Mouse (Mus musculus): ENCODE results near the gene Pafah1b3.

Pafah1b3 gene

DNA sequence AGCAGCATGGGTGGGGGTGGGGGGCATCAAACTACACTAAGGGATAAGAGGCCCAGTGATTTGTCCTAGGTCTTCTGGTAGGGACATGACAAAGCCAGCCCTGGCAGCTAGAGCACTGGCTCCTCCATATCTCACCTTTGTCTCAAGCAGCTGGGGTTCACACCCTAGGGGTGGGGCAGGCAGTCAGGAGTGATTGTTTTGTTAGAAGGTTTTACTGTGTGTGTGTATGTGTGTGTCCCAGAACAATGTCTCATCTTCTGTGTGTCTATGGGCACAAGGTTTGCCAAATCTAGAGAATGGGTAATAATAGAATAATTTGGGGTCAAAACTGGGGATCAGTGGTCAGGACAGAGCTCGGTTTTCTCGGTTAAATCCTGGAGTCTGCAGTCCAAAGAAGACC, 7.7 kb upstream of the Pafah1b3 start:
- no peak for DNase-seq

DNA sequence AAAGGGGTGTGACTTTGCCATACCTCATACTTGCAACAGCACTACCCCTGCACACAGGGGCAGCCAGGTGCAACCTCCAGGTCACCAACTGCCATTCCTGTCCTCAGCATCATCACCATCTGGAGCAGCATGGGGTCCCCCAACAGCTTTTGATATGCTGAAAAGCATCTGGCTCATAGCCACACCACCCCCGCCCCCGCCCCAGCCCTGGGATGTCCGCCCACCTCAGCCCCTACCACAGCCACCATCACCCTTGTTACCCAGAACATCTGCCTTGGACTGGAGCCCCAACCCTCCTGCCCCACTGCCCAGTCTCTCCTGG, 5.9 kb upstream of the Pafah1b3 start:
- no peak for DNase-seq

- no peak for DNase-seq
These were observed 5.4 kb upstream of the Pafah1b3 start for GRCm38 (mm10) chr7:25303003-25303684.

DNA sequence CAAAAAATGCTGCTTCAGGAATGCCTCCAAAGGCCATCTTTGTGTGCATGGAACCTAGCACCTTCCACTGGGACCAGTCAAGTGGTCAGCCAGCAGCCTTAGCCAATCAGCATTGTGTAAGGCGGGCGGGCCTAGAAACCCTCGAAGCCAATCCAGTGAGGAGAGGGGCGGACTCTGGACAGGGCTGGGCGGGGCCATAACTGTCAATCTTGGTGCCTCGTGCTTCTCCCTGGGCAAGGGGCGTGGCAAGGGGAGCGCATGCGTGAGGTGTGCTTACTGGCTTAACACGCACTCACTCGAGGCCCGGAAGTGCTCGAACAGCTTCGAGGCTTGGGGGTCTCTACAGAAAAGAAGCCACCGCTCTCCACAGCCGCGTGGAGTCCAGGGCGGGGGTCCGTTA, 3.3 kb upstream of the Pafah1b3 start, which contains the start of gene Prr19:
Gene Prr19, plus strand, starts transcription at position 349 of the 400 bp plus-strand sequence.
- DNase-seq: no peak

DNA sequence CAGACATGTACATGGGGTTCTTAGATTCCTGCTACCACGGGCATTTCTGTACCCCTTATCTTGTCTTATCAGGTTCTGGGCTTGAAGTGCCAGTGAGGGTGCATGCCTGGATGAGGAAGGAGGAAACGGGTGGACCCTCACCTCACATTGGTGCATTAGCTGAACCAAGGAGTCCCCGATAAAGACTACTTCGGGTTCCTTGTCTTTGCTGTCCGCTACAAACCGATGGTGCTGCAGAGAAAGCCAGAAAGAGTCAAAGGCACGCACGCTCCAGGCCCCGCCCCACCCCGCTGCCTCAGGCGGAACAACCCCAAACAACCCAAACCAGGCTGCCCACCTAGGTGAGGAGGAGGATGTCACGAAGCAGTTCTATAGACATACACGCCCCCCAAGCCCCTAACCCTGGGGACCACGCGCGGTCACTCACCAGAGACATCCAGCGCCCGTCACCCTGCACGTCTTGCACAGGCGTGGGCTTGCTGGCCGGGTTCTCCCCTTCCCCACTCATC, 787 bp downstream of the Pafah1b3 start:
- no peak for DNase-seq

- peak; percentile 4 for DNase-seq
These were observed 2.6 kb downstream of the Pafah1b3 start for GRCm38 (mm10) chr7:25294960-25295722.

DNA sequence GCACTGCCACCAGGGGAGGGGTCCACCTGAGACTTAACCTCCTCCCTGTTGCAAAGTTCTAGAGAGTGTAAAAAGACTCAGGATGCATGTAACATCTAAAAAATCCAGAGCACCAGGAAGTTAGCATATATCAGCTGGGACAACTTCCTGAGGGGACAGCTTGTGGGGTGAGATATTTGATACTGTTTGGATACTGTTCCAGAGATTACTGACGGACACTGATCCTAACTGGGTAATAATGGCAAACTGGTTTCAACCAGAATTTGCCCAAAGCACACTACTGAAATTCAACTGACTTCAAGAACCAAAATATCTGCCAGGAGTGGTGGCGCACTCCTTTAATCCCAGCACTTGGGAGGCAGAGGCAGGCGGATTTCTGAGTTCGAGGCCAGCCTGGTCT, 3.3 kb downstream of the Pafah1b3 start:
- DNase-seq: no peak

GRCm38 (mm10) chr7:25293191-25293739, 4.5 kb downstream of the Pafah1b3 start:
- no peak for DNase-seq

DNA sequence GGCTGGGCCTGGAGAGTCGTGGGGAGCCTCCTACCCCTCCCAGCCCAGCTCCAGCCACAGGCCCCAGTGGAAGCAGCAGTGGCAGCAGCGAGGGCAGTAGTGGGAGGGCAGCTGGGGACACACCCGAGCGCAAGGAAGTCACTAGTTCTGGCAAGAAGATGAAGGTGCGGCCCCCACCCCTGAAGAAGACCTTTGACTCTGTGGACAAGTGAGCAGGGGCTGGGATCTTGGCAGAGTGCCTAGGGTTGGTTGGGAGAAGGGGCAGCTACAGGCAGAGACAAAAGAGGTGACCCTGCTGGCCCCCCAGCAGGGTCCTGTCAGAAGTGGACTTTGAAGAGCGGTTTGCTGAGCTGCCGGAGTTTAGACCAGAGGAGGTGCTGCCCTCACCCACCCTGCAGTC, 5.7 kb downstream of the Pafah1b3 start:
- DNase-seq: peak; percentile 15

DNA sequence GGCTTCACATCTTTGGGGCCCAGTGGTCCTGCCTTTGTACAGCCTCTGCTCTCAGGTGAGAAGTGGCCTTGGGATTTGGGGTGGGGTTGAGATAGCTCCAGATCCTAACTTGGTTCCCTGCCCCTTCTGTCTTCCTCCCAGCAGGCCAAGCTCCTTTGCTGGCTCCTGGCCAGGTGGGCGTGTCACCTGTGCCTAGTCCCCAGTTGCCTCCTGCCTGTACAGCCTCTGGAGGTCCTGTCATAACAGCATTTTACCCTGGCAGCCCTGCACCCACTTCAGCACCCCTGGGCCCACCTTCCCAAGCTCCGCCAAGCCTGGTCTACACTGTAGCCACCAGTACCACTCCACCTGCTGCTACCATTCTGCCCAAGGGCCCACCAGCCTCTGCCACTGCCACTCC, 6.9 kb downstream of the Pafah1b3 start:
- DNase-seq: peak; percentile 67

- no peak for DNase-seq
These were observed 7.3 kb downstream of the Pafah1b3 start for GRCm38 (mm10) chr7:25290463-25290862.

GRCm38 (mm10) chr7:25289925-25290324, 7.9 kb downstream of the Pafah1b3 start:
- no peak for DNase-seq

DNA sequence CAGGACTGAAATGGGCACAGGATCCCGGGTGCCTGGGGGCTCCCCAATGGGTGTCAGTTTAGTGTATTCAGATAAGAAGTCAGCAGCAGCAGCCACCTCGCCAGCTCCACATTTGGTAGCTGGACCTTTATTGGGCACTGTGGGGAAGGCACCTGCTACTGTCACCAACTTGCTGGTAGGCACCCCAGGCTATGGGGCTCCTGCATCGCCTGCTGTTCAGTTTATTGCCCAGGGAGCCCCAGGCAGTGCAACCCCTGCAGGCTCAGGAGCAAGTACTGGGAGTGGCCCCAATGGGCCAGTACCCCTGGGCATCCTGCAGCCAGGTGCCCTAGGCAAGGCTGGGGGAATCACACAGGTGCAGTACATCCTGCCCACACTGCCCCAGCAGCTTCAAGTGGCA, 9.1 kb downstream of the Pafah1b3 start:
- no peak for DNase-seq

DNA sequence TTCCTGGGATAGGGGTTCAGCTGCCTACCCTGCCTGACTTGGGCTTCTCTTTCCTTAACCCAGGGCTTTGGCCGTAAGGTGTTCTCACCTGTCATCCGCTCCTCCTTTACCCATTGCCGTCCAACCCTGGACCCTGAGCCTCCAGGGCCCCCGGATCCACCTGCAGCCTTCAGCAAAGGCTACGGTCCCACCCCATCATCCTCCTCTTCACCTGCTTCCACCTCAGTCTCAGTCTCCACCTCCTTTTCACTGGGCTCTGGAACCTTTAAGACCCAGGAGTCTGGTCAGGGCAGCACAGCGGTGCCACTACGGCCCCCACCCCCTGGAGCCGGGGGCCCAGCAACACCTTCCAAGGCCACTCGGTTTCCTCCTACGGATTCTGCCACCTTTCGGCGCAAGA, 9.8 kb downstream of the Pafah1b3 start:
- DNase-seq: peak; percentile 3

DNA sequence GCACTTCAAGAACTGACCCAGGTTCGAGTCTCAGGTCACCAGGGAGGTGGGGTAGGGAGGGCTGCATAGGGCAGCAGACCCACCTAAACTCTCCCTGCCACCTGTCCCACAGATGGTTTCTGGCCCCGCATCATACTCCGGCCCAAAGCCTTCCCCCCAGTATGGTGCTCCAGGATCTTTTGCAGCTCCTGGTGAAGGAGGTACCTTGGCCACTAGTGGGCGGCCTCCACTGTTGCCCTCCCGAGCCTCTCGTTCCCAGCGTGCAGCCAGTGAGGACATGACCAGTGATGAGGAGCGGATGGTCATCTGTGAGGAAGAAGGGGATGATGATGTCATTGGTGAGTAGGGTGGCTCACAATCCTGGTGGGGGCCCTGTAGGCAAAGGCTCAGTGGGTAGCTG, 10.8 kb downstream of the Pafah1b3 start:
- DNase-seq: no peak

DNA sequence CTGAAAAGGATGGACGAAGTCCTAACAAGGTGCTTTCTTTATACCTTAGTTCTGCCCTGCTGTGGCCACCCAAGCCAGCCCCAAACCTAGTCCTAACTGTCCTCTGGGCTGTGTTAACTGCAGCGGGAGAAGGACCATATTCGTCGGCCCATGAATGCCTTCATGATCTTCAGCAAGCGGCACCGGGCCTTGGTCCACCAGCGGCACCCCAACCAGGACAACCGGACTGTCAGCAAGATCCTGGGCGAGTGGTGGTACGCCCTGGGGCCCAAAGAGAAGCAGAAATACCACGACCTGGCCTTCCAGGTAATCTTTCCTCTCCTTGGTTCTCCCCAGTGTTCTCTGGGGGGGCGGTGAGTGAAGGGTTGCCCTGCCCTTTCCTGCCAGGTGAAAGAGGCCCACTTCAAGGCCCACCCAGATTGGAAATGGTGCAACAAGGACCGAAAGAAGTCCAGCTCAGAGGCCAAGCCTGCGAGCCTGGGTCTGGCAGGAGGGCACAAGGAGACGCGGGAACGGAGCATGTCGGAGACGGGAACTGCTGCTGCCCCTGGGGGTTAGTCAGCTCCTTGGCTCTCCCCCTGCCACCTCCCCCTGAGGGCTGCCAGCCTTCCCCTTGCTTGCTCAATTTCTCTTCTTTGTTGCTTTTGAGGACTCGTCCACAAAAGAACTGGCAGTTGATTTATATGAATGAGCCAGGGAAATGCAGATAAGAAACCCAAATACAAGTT, 12.1 kb downstream of the Pafah1b3 start:
- peak; percentile 4 for DNase-seq

- DNase-seq: peak; percentile 15
These were observed 13.0 kb downstream of the Pafah1b3 start for GRCm38 (mm10) chr7:25284766-25285165.

DNA sequence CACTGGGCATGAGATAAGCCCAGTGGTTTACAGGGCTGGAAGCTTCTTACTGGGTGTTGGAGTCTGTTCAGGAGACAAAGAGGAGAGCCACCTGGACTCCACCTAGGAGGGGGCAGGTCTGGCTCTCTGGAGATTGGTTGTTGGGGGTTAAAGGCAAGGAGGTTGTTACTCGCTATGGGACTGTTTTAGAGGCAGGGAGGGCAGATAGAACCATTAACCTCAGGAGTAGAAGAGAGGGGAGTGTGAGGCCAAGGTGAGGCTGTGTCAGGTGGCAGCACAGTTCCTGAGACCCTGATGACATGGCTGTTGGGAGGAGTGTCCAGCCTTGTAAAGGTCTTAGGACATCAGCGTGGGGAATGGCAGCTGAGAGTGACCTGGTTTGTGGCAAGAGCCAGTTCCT, 13.6 kb downstream of the Pafah1b3 start:
- peak; percentile 4 for DNase-seq

DNA sequence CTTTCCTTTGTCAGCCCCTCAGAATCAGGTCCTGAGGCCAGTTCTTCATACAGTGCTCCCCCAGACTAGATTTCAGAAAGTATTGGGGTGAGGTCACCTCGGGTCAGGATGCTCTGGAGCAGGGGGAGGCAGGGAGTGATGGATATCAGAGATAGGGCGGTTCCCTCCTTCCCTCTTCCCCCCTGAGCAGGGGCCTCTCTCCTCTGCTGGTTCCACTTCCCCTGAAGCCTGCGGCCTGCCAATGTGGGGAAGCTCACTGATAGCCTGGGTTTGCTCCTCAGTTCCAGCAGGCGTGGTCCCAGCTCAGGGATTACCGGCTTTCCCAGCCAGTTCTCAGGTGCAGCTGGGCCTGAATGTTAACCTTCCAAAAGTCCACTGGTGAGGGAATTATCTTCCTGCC, 14.1 kb downstream of the Pafah1b3 start:
- peak; percentile 15 for DNase-seq

GRCm38 (mm10) chr7:25282731-25283211, 15.0 kb downstream of the Pafah1b3 start:
- peak; percentile 61 for DNase-seq

DNA sequence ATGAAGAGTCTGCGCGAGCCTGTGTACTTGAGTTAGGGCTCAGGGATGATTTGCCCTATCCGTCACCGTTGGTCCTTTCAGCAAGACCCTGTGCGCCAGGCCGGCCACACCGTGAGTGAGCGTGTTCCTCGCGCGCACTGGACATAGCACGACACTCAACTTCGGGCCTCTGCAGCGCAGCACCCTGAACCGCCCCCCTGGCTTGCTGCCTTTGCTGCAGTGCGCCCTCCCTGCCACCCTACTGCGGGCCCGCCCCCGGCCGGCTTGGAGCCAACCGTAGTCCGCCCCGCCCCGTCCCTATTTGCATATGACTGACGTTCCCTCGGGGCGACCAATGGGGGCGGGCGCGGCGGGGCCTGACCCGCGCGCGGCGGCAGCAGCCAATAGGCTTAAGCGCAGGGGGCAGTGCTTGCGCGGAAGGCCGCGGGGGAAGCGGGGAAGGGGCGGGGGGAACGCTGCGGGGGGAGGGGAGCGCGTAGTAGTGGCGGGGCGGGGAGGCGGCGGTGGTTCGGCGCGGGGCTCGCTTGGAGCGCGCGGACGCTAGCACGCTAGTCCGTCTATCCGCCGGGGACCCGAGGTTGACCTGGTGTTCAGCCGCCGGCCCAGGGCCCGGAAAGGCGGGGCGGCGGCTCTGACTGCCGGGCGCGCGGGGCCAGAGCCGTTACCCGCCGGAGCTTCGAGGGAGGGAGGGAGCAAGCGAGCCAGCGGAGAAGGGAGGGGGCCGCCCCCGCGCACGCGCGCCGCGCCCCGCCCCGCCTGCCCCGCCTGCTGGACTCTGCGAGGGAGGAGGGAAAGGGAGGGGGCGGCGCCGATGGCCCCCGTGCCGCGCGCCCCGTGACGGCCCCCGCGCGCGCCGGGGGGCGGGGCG, 15.8 kb downstream of the Pafah1b3 start:
- DNase-seq: peak; percentile 98

DNA sequence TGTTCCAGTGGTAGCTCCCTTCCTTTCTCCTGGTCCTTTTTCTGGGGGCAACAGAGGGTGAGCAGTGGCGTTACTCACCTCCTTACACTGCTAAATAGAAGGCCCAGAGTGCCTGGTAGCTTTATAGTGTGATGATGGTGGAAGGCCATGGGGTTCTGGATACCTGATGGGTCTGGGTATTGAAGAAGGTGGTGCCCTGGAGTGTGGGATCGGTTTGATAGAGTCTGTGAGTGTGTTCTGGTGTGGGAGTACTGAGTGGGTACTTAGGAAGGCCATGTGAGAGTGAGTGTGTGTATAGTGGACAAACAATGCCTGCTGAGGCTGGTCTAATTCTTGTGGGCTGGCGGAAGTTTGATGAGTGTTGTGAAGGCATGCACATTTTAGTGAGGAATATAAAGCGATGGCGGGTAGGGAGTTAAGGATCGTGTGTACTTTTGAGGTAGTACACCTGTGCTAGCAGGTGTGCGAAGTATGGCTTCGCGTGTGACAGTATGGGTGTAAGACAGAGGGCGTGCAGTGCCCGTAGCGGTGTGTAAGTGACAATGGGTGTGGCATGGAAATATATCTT, 16.5 kb downstream of the Pafah1b3 start:
- no peak for DNase-seq

Measured in kidney, adult 9 months (tissue).